Mouse (Mus musculus): ENCODE data around the gene Rsph3a.
"Not testable (repeated sequence)": the region's sequence is repeated elsewhere in the genome, so short reads cannot be mapped to it uniquely, and the experiment has no call there.

The Rsph3a gene
- long read RNA-seq, experiment 1, transcript Rsph3a-201 (8 exons, 2,189 nt): major isoform, 29 of 31 reads
- long read RNA-seq, experiment 1, partial matches to known transcripts: 0 of 31 reads
- long read RNA-seq, experiment 1, other reads (novel, unspliced or antisense): 2 of 31 reads
- long read RNA-seq, experiment 2, transcript Rsph3a-201 (8 exons, 2,189 nt): major isoform, 43 of 50 reads
- long read RNA-seq, experiment 2, partial matches to known transcripts: 2 of 50 reads
- long read RNA-seq, experiment 2, other reads (novel, unspliced or antisense): 3 of 50 reads

GRCm38 (mm10) chr17:7945117-7946052 is at the start of gene Rsph3a:
TSS of gene Rsph3a (plus strand) at chr17:7945614.
- intact Hi-C loops (cut with DNase I): not testable (repeated sequence)

GRCm38 (mm10) chr17:7896047-7896635 is 49.3 kb upstream of the Rsph3a start:
- intact Hi-C loops (cut with DNase I): no loop called here

- intact Hi-C loops (cut with DNase I): no loop called here
Measured at GRCm38 (mm10) chr17:7897120-7897519, 48.3 kb upstream of the Rsph3a start.

GRCm38 (mm10) chr17:7897756-7898155 is 47.7 kb upstream of the Rsph3a start:
- intact Hi-C loops (cut with DNase I): no loop called here

- intact Hi-C loops (cut with DNase I): no loop called here
Measured at GRCm38 (mm10) chr17:7899233-7899632, 46.2 kb upstream of the Rsph3a start.

GRCm38 (mm10) chr17:7899961-7900360 is 45.5 kb upstream of the Rsph3a start:
- intact Hi-C loops (cut with DNase I): no loop called here

- intact Hi-C loops (cut with DNase I): no loop called here
Measured at GRCm38 (mm10) chr17:7901536-7901935, 43.9 kb upstream of the Rsph3a start.

- intact Hi-C loops (cut with DNase I): no loop called here
Measured at GRCm38 (mm10) chr17:7902362-7902761, 43.1 kb upstream of the Rsph3a start.

- intact Hi-C loops (cut with DNase I): no loop called here
Measured at GRCm38 (mm10) chr17:7904992-7905391, 40.4 kb upstream of the Rsph3a start.

GRCm38 (mm10) chr17:7905936-7906685 is 39.3 kb upstream of the Rsph3a start:
- intact Hi-C loops (cut with DNase I): no loop called here

GRCm38 (mm10) chr17:7914596-7915227 is 30.7 kb upstream of the Rsph3a start:
- intact Hi-C loops (cut with DNase I): no loop called here

GRCm38 (mm10) chr17:7915791-7916190 is 29.6 kb upstream of the Rsph3a start:
- intact Hi-C loops (cut with DNase I): no loop called here

GRCm38 (mm10) chr17:7916782-7917574 is 28.4 kb upstream of the Rsph3a start:
- intact Hi-C loops (cut with DNase I): no loop called here

- intact Hi-C loops (cut with DNase I): no loop called here
Measured at GRCm38 (mm10) chr17:7918355-7918754, 27.1 kb upstream of the Rsph3a start.

- intact Hi-C loops (cut with DNase I): no loop called here
Measured at GRCm38 (mm10) chr17:7919209-7919608, 26.2 kb upstream of the Rsph3a start.

GRCm38 (mm10) chr17:7922564-7922963 is 22.9 kb upstream of the Rsph3a start:
- intact Hi-C loops (cut with DNase I): no loop called here

- intact Hi-C loops (cut with DNase I): no loop called here
Measured at GRCm38 (mm10) chr17:7924185-7924725, 21.2 kb upstream of the Rsph3a start.

- intact Hi-C loops (cut with DNase I): no loop called here
Measured at GRCm38 (mm10) chr17:7925413-7926160, 19.8 kb upstream of the Rsph3a start, which contains the start of gene Tagap. TSS of gene Tagap (plus strand) at chr17:7926000.

All from adrenal gland (tissue).